Mouse (Mus musculus) liver, adult 2 months (tissue): ENCODE data around the gene Clec10a. TPM values are rescaled to one million over a fixed set of nuclear protein-coding genes. Genes with fewer than 3 reads are reported as not detected.
A peak's percentile ranks its signal among the peaks of the same experiment; 100 is the strongest.

Experiments
- DNase-seq: peaks from one replicate; pipeline ENCODE4 v3.0.0-alpha.2; 2011; ENCODE audit warnings: low read depth, low spot score; ENCODE audit errors: extremely low read depth
- H3K27ac ChIP-seq: fragments of 200-500 bp; replicated peaks from 2 replicates; pipeline ENCODE4 v1.5.1; 2012; ENCODE audit warnings: low read depth, mild to moderate bottlenecking, control low read depth, inconsistent platforms, low read length; ENCODE audit not compliant: insufficient read depth
- H3K27me3 ChIP-seq: fragments of 200-500 bp; 2 replicates; pipeline ENCODE4 v1.6.1; 2012; ENCODE audit warnings: mild to moderate bottlenecking, moderate library complexity, low read length, inconsistent platforms; ENCODE audit not compliant: control insufficient read depth, insufficient read depth
- H3K36me3 ChIP-seq: fragments of 200-500 bp; 2 replicates; pipeline ENCODE4 v1.6.1; 2012; ENCODE audit warnings: low read length, inconsistent platforms; ENCODE audit not compliant: control insufficient read depth, insufficient read depth
- H3K4me1 ChIP-seq: fragments of 200-500 bp; 2 replicates; pipeline ENCODE4 v1.6.1; 2011; ENCODE audit warnings: low read length; ENCODE audit not compliant: control insufficient read depth, insufficient read depth
- H3K4me3 ChIP-seq: fragments of 200-500 bp; 2 replicates; pipeline ENCODE4 v1.5.1; 2011; ENCODE audit warnings: low read depth, mild to moderate bottlenecking, control low read depth, low read length, moderate library complexity; ENCODE audit not compliant: insufficient read depth
- H3K79me2 ChIP-seq: fragments of 200-500 bp; 2 replicates; pipeline ENCODE4 v1.6.1; 2012; ENCODE audit warnings: inconsistent platforms, mild to moderate bottlenecking, low read length, moderate library complexity; ENCODE audit not compliant: control insufficient read depth, insufficient read depth
- H3K9ac ChIP-seq: fragments of 200-500 bp; 2 replicates; pipeline ENCODE4 v1.6.1; 2012; ENCODE audit warnings: low read depth, mild to moderate bottlenecking, control low read depth, inconsistent platforms, low read length
- CTCF ChIP-seq: fragments of 200-500 bp; IDR thresholded peaks from 2 replicates; pipeline ENCODE4 v1.5.1; 2011; ENCODE audit warnings: low read depth, low read length, control low read depth
- POLR2A ChIP-seq: fragments of 200-500 bp; IDR thresholded peaks from 2 replicates; pipeline ENCODE4 v1.6.1; 2011; ENCODE audit warnings: low read length, control low read depth; ENCODE audit not compliant: insufficient read depth; ENCODE audit errors: extremely low read depth
- WGBS: fragments of 180-500 bp; shearing (Covaris S2); methylation state at CpG from one replicate; pipeline ENCODE4 v1.1.7; 2018; 5-methylcytosine and 5-hydroxymethylcytosine counted together
- polyA plus RNA-seq: library from polyadenylated mRNA; depleted of rRNA; stranded (reverse); fragments of >200 nt; gene quantifications from 2 replicates; pipeline ENCODE4 v1.2.3, GENCODE M21; 2012
- total RNA-seq: library from RNA; depleted of rRNA; stranded (reverse); fragments of >200 nt; gene quantifications from 2 replicates; pipeline ENCODE4 v1.2.3, GENCODE M21; 2014

Clec10a gene
- total and polyA plus RNA-seq, 2 experiments = 0.27 to 0.55 TPM

GRCm38 (mm10) chr11:70170291-70170690 is 14.3 kb downstream of the Clec10a start:
- WGBS = 88% methylated on average over 7 of the region's 7 CpGs
- no peak for DNase-seq

GRCm38 (mm10) chr11:70171181-70171580 is 15.2 kb downstream of the Clec10a start:
- Histone ChIP-seq H3K27me3 (no peaks in the 10 kb centered on the region), H3K36me3 (no peaks in the 10 kb centered on the region), H3K4me3 (no peak overlapping the region), H3K79me2 (no peaks in the 10 kb centered on the region), H3K9ac (no peak overlapping the region), H3K27ac (no peak overlapping the region), H3K4me1 (peaks cover 3% of the 10 kb centered on the region; the same call in 1 of the 2 replicates)
- TF ChIP-seq CTCF (no peak), POLR2A (no peak)
- 53% methylated on average over 7 of the region's 7 CpGs for WGBS
- peak; percentile 91 for DNase-seq

More at GRCm38 (mm10) chr11:70170291-70170690, 14.3 kb downstream of the Clec10a start:
- Histone ChIP-seq H3K27ac (no peak overlapping the region), H3K36me3 (no peaks in the 10 kb centered on the region), H3K9ac (no peak overlapping the region), H3K4me3 (no peak overlapping the region), H3K27me3 (no peaks in the 10 kb centered on the region), H3K4me1 (peaks cover 3% of the 10 kb centered on the region; the same call in 1 of the 2 replicates), H3K79me2 (no peaks in the 10 kb centered on the region)
- TF ChIP-seq POLR2A = no peak
- no peak for TF ChIP-seq CTCF

DNA sequence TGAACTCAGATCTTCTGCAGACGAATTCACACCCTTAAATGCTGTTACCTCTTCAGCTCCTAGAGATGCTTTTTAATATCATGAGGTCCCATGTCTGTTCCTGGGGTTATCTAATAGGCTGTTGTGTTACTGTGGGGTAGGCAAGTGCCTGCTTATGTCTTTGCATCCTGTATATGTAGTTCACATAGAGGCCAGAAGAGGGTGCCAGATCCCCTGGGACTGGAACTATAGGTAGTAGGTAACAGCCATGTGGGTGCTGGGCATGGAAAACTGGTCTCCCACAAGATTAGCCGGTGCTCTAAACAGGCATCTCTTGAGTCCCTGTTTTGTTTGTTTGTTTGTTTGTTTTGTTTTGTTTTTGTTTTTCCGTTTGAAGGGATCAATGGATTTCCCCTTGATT is 15.8 kb downstream of the Clec10a start:
- Histone ChIP-seq H3K4me3 (no peak overlapping the region), H3K27ac (no peak overlapping the region), H3K27me3 (no peaks in the 10 kb centered on the region), H3K36me3 (no peaks in the 10 kb centered on the region), H3K4me1 (peaks cover 3% of the 10 kb centered on the region; the same call in 1 of the 2 replicates), H3K79me2 (no peaks in the 10 kb centered on the region), H3K9ac (no peak overlapping the region)
- 70% methylated on average over 3 of the region's 3 CpGs for WGBS
- TF ChIP-seq POLR2A (no peak), CTCF (peak; percentile 42; the same call in 1 of the 2 replicates)
- DNase-seq = peak; percentile 42

- no peak for DNase-seq
- Histone ChIP-seq H3K27me3 (no peaks in the 10 kb centered on the region), H3K27ac (no peak overlapping the region), H3K36me3 (no peaks in the 10 kb centered on the region), H3K4me1 (peaks cover 3% of the 10 kb centered on the region; the same call in 1 of the 2 replicates), H3K79me2 (no peaks in the 10 kb centered on the region), H3K4me3 (no peak overlapping the region), H3K9ac (no peak overlapping the region)
- TF ChIP-seq POLR2A (no peak), CTCF (peak; percentile 56)
- WGBS = 58% methylated on average over 5 of the region's 5 CpGs
Measured at GRCm38 (mm10) chr11:70172298-70172697, 16.3 kb downstream of the Clec10a start.

- H3K4me1 ChIP-seq = peaks cover 3% of the 10 kb centered on the region; the same call in 1 of the 2 replicates
- WGBS = 48% methylated on average over 4 of the region's 4 CpGs
- H3K36me3 ChIP-seq = no peaks in the 10 kb centered on the region
- 0 out of 2 replicates have a peak overlapping the region, but pooled peaks have one; percentile 7 for H3K27ac ChIP-seq
- no peak for TF ChIP-seq POLR2A
- TF ChIP-seq CTCF = no peak
- DNase-seq = peak; percentile 69
- no peak overlapping the region for H3K4me3 ChIP-seq
- no peaks in the 10 kb centered on the region for H3K27me3 ChIP-seq
- no peaks in the 10 kb centered on the region for H3K79me2 ChIP-seq
- H3K9ac ChIP-seq = no peak overlapping the region
Measured at GRCm38 (mm10) chr11:70174491-70174890, 18.5 kb downstream of the Clec10a start.

DNA sequence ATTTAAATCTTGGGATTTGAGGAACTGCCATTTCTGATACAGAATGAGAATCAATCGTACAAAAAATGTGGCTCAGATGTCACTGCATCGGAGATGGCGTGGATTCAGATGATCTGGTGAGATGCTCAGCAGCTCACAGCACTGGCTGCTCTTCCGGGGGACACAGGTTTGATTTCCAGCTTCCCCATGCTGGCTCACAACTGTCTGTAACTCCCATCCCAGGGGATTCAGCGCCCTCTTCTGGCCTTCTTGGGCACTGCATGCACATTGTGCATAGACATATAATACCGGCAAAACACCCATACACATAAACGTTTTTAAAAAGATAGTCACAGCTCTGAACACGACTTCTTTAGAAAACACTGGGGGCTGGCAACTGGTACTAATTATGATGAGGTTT is 21.6 kb downstream of the Clec10a start:
- no peak overlapping the region for H3K27ac ChIP-seq
- H3K27me3 ChIP-seq = no peaks in the 10 kb centered on the region
- no peaks in the 10 kb centered on the region for H3K79me2 ChIP-seq
- no peaks in the 10 kb centered on the region for H3K36me3 ChIP-seq
- DNase-seq = no peak
- TF ChIP-seq CTCF = peak; percentile 41
- TF ChIP-seq POLR2A = no peak
- no peak overlapping the region for H3K9ac ChIP-seq
- H3K4me1 ChIP-seq = no peaks in the 10 kb centered on the region; the same call in 1 of the 2 replicates
- 72% methylated on average over 8 of the region's 8 CpGs for WGBS
- H3K4me3 ChIP-seq = no peak overlapping the region
